22 mouse cellular contexts compared by ENCODE assay signal in the genomic region with DNA sequence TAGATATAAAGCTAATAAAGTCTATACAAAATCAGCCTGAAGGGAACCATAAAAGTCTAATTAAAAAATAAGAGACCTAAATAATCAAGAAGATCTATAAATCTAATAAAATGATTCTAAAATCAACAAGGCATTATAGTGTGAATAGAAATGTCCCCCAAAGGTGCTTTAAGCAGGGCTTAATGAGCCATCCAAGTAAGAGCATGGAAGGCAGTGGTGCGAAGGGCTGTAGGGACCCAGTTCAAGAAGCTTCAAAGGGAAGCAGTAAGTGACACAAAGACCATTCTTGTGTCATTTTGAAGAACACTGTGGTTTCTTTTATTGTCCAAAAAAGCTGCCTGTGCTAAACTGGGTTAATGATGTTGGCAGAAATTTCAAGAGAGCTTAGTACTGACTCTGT. TPM values are rescaled to one million over a fixed set of nuclear protein-coding genes. Genes with fewer than 3 reads are reported as not detected.
A peak's percentile ranks its signal among the peaks of the same experiment; 100 is the strongest.
DNase-seq lines count a peak whose midpoint lies in the region; ATAC-seq and TF ChIP-seq lines count a peak whose summit lies in the region.
"Had no signal": no experiment of that assay in that cellular context is flagged by ENCODE, and none has a peak within 500 bp of the region (broad histone marks: within the 10 kb centered on the region; RNA-seq: fewer than 3 reads in every experiment).

No protein-coding gene starts in this region.

- 68% methylated on average over 1 of the region's 1 CpGs for WGBS in hindbrain, embryonic 15.5 days
- WGBS in hindbrain, embryonic 16.5 days = 64% methylated on average over 1 of the region's 1 CpGs
- WGBS in neural tube, embryonic 12.5 days = 58% methylated on average over 1 of the region's 1 CpGs
- WGBS in neural tube, embryonic 15.5 days = 28% methylated on average over 1 of the region's 1 CpGs

- H3K9ac ChIP-seq in hindbrain, embryonic 15.5 days = no peak overlapping the region
- H3K9ac ChIP-seq in hindbrain, embryonic 16.5 days (ENCODE audit: low read depth, low read length) = no peak overlapping the region
- H3K9ac ChIP-seq in neural tube, embryonic 12.5 days = no peak overlapping the region
- H3K9ac ChIP-seq in neural tube, embryonic 15.5 days (replicated peaks) = no peak overlapping the region
- H3K9ac ChIP-seq: embryonic facial prominence, embryonic 13.5 days; embryonic facial prominence, embryonic 15.5 days; forebrain, embryonic 12.5 days had no signal

- no peak overlapping the region for H3K4me2 ChIP-seq in hindbrain, embryonic 15.5 days
- no peak overlapping the region for H3K4me2 ChIP-seq in hindbrain, embryonic 16.5 days (ENCODE audit: low read length)
- H3K4me2 ChIP-seq in neural tube, embryonic 12.5 days (replicated peaks) = no peak overlapping the region
- H3K4me2 ChIP-seq in neural tube, embryonic 15.5 days = no peak overlapping the region
- H3K4me2 ChIP-seq: embryonic facial prominence, embryonic 13.5 days; embryonic facial prominence, embryonic 15.5 days; forebrain, embryonic 12.5 days had no signal

- H3K4me1 ChIP-seq in hindbrain, embryonic 15.5 days (replicated peaks) = 0 out of 2 replicates have a peak, but pooled peaks cover 6% of the 10 kb centered on the region
- no peaks in the 10 kb centered on the region for H3K4me1 ChIP-seq in hindbrain, embryonic 16.5 days (ENCODE audit: control insufficient read depth, insufficient read depth, low read depth, low read length)
- H3K4me1 ChIP-seq in neural tube, embryonic 12.5 days = no peaks in the 10 kb centered on the region
- peaks cover 10% of the 10 kb centered on the region for H3K4me1 ChIP-seq in neural tube, embryonic 15.5 days
- H3K4me1 ChIP-seq: embryonic facial prominence, embryonic 13.5 days; forebrain, embryonic 10.5 days; forebrain, embryonic 12.5 days had no signal

- no peaks in the 10 kb centered on the region for H3K27me3 ChIP-seq in hindbrain, embryonic 15.5 days
- no peaks in the 10 kb centered on the region for H3K27me3 ChIP-seq in hindbrain, embryonic 16.5 days (replicated peaks; ENCODE audit: control insufficient read depth, insufficient read depth, low read length)
- no peaks in the 10 kb centered on the region for H3K27me3 ChIP-seq in neural tube, embryonic 12.5 days (replicated peaks)
- H3K27me3 ChIP-seq in neural tube, embryonic 15.5 days (replicated peaks) = no peaks in the 10 kb centered on the region
- H3K27me3 ChIP-seq: embryonic facial prominence, embryonic 13.5 days; embryonic facial prominence, embryonic 15.5 days; forebrain, embryonic 12.5 days had no signal

- no peak for DNase-seq in layer of hippocampus, adult 2 months (ENCODE audit: low spot score in 2 of 2)
- no peak for DNase-seq in layer of hippocampus, adult 11-12 months (ENCODE audit: low spot score)
- DNase-seq: adrenal gland, adult 2 months; adrenal gland, postnatal 10 days; adrenal gland, postnatal 25 days; cerebellum, adult 11 months; cerebellum, adult 18-20 months; cerebellum, adult 8-10 months; cerebellum, adult 9-11 months; cerebellum, postnatal 14 days; cerebellum, postnatal 36 days; embryo, embryonic 11 days had no signal

- no peak overlapping the region for H3K4me3 ChIP-seq in hindbrain, embryonic 15.5 days
- H3K4me3 ChIP-seq in hindbrain, embryonic 16.5 days (ENCODE audit: low read length) = no peak overlapping the region
- no peak overlapping the region for H3K4me3 ChIP-seq in layer of hippocampus, adult 2 months
- H3K4me3 ChIP-seq in neural tube, embryonic 12.5 days = no peak overlapping the region
- H3K4me3 ChIP-seq in neural tube, embryonic 15.5 days (replicated peaks) = no peak overlapping the region
- H3K4me3 ChIP-seq: embryonic facial prominence, embryonic 13.5 days; embryonic facial prominence, embryonic 15.5 days; erythroblast, embryonic 14.5 days; forebrain, embryonic 10.5 days; forebrain, embryonic 12.5 days had no signal

- no peak for TF ChIP-seq CTCF in layer of hippocampus, adult 2 months (conservative IDR thresholded peaks at IDR 0.05)

- no peaks in the 10 kb centered on the region for H3K36me3 ChIP-seq in hindbrain, embryonic 15.5 days
- H3K36me3 ChIP-seq in hindbrain, embryonic 16.5 days (ENCODE audit: control insufficient read depth, insufficient read depth, low read length) = no peaks in the 10 kb centered on the region
- H3K36me3 ChIP-seq in neural tube, embryonic 12.5 days = no peaks in the 10 kb centered on the region
- H3K36me3 ChIP-seq in neural tube, embryonic 15.5 days = no peaks in the 10 kb centered on the region
- H3K36me3 ChIP-seq: embryonic facial prominence, embryonic 13.5 days; embryonic facial prominence, embryonic 15.5 days; forebrain, embryonic 10.5 days; forebrain, embryonic 12.5 days had no signal

- H3K27ac ChIP-seq in hindbrain, embryonic 15.5 days (replicated peaks) = peak overlapping the region; percentile 13; the same call in 1 of the 2 replicates
- no peak overlapping the region for H3K27ac ChIP-seq in hindbrain, embryonic 16.5 days (ENCODE audit: low read depth, low read length)
- H3K27ac ChIP-seq in layer of hippocampus, adult 2 months = peak overlapping the region; percentile 20; the same call in 1 of the 2 replicates
- no peak overlapping the region for H3K27ac ChIP-seq in neural tube, embryonic 12.5 days
- no peak overlapping the region for H3K27ac ChIP-seq in neural tube, embryonic 15.5 days (replicated peaks)
- H3K27ac ChIP-seq: embryonic facial prominence, embryonic 13.5 days; embryonic facial prominence, embryonic 15.5 days; forebrain, embryonic 10.5 days; forebrain, embryonic 12.5 days had no signal

- ATAC-seq in hindbrain, embryonic 15.5 days (ENCODE audit: low FRiP score, low read depth) = no peak
- ATAC-seq in hindbrain, embryonic 16.5 days = no peak
- 0 out of 2 replicates have a peak, but pooled peaks have one; percentile 53 for ATAC-seq in neural tube, embryonic 12.5 days (ENCODE audit: low FRiP score, low read depth)
- ATAC-seq in neural tube, embryonic 15.5 days (ENCODE audit: low FRiP score) = no peak
- ATAC-seq: forebrain, embryonic 14.5 days had no signal

- no peaks in the 10 kb centered on the region for H3K9me3 ChIP-seq in hindbrain, embryonic 15.5 days
- H3K9me3 ChIP-seq in hindbrain, embryonic 16.5 days (ENCODE audit: control insufficient read depth, low read length) = no peaks in the 10 kb centered on the region
- no peaks in the 10 kb centered on the region for H3K9me3 ChIP-seq in neural tube, embryonic 12.5 days
- no peaks in the 10 kb centered on the region for H3K9me3 ChIP-seq in neural tube, embryonic 15.5 days (replicated peaks)
- H3K9me3 ChIP-seq: embryonic facial prominence, embryonic 13.5 days; embryonic facial prominence, embryonic 15.5 days; forebrain, embryonic 10.5 days; forebrain, embryonic 12.5 days had no signal

RNA-seq across cellular contexts. Expression of gene Rb1, which starts 18.1 kb away (rescaled TPM):
- 25.7 and 27.5 TPM in 2 replicates for polyA plus RNA-seq in hindbrain, embryonic 15.5 days (2015; fragmentation: Nextera tagmentation; extraction: Ambion mirVana)
- polyA plus RNA-seq in hindbrain, embryonic 16.5 days (2015; fragmentation: Nextera tagmentation; extraction: Ambion mirVana) = 20.4 and 22.3 TPM in 2 replicates
- total RNA-seq in layer of hippocampus, adult 2 months (2021) = 10 to 100 TPM; 32.0 to 40.5 TPM
- polyA plus RNA-seq in neural tube, embryonic 12.5 days (2016; fragmentation: Nextera tagmentation; extraction: Ambion mirVana) = 38.1 and 46.0 TPM in 2 replicates
- polyA plus RNA-seq in neural tube, embryonic 15.5 days (2015; fragmentation: Nextera tagmentation; extraction: Ambion mirVana) = 20.3 and 25.4 TPM in 2 replicates

Comparison
In these comparisons a context has a peak if more than half of its experiments do, and no peak if none do; other contexts are left out.
1. H3K27ac ChIP-seq: peak in hindbrain, embryonic 15.5 days (single experiment) and layer of hippocampus, adult 2 months (single experiment); none in hindbrain, embryonic 16.5 days (single experiment), neural tube, embryonic 12.5 days (single experiment) and neural tube, embryonic 15.5 days (single experiment).